Mouse (Mus musculus): ENCODE measurements at regions not wholly inside any gene's neighbourhood (a gene's known extent, or its start where the extent isn't known, plus 50 kb on each side); places are given as distances from the start of the nearest gene placed in this dataset.

DNA sequence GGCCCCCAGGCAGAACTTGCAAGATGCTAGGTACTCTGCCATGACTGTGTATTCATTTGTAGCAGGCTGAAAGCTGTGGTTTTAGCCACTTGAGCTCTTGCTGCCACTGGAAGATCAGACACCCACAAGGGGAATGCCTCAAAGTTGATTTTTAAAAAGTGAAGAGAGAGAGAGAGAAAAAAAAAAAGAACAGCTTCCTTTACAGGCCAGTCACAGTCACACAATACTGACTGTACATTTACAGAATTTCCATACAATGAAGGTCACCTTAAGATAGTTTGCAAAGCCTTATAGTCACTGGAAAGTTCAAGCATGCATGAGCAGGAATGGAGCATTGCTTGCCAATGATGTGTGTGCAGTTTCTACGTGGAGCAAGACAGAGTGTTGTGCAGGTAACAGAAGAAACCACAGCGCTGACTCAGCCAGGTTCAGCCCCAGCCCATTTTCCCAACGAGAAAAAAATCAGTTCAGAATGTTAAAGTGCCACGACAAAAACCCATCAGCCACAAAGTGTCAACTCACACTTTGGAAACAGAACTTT lies 109.3 kb upstream of the Ado start:
- 83% methylated on average over 4 of the region's 4 CpGs for WGBS
- Histone ChIP-seq H3K4me2 (replicated peaks) (no peak overlapping the region), H3K9ac (replicated peaks) (no peak overlapping the region), H3K4me3 (no peak overlapping the region), H3K9me3 (no peaks in the 10 kb centered on the region), H3K27me3 (no peaks in the 10 kb centered on the region), H3K4me1 (no peaks in the 10 kb centered on the region), H3K36me3 (no peaks in the 10 kb centered on the region), H3K27ac (replicated peaks) (no peak overlapping the region)
- ATAC-seq (ENCODE audit: low FRiP score, low read depth), result no peak

DNA sequence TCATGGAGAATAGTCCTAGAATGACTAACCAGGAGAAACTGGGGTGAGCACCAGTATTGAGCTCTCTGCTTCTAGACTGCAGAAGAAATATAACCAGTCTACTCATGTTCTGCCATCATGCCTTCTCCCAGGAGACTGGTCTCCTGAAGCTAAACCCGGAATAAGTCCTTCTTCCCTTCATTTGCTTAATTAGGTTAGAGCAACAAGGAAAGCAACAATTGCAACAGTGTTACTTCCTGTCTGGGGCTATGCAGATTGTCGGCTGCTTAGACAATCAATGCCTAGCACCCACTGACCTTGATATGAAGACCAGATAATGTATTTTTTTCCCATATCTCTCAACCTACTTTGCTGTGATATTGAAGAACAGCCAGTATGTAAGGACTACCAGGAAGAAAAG lies 108.5 kb upstream of the Ado start:
- Histone ChIP-seq H3K36me3 (no peaks in the 10 kb centered on the region), H3K9me3 (no peaks in the 10 kb centered on the region), H3K4me1 (no peaks in the 10 kb centered on the region), H3K27ac (replicated peaks) (no peak overlapping the region), H3K4me3 (no peak overlapping the region), H3K4me2 (replicated peaks) (no peak overlapping the region), H3K27me3 (no peaks in the 10 kb centered on the region), H3K9ac (replicated peaks) (no peak overlapping the region)
- WGBS, result 80% methylated on average over 2 of the region's 2 CpGs
- ATAC-seq (ENCODE audit: low FRiP score, low read depth), result no peak

DNA sequence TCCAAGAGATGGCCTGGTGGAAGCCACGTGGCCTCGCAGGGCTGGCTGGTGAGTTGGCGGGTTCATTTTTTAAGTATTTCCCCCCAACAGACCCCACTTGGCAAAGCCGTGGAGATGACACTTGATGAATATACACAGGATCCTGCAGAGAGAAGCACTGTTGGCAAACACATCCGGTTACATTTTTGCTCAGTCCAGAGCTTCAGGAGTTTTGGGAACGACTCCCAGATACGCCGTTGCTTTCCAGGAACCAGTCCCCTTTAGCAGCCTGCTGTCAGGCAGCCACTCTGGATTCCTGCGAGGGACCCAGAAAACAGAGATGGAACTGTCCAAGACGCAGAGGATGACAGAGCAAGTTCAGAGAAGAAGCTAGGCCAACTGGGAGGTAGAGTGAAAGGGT lies 105.8 kb upstream of the Ado start:
- 0 out of 2 replicates have a peak, but pooled peaks cover 3% of the 10 kb centered on the region for H3K27me3 ChIP-seq
- H3K36me3 ChIP-seq, result no peaks in the 10 kb centered on the region
- H3K27ac ChIP-seq (replicated peaks), result no peak overlapping the region
- H3K9ac ChIP-seq (replicated peaks), result no peak overlapping the region
- WGBS, result 91% methylated on average over 10 of the region's 10 CpGs
- ATAC-seq (ENCODE audit: low FRiP score, low read depth), result no peak
- no peak overlapping the region for H3K4me3 ChIP-seq
- H3K9me3 ChIP-seq, result no peaks in the 10 kb centered on the region
- no peak overlapping the region for H3K4me2 ChIP-seq (replicated peaks)
- no peaks in the 10 kb centered on the region for H3K4me1 ChIP-seq

DNA sequence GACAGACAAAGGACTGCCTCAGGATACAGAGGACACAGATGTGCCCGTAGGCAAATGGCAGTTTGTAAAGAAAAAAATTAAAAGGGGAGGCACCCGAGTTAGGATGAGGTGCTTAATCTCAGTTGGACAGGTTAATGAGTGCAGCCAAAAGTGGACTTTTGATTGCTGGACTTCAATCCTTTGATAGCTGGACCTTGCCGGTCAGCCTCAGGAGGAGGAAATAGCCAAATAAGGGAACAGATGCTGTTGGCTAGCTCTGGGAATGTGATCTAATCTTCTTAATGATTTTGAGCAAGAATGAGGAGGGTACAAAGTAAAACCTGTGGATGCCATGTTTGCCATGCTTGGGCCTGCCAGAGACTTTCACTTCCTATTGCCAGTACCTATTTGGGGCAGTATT lies 103.5 kb upstream of the Ado start:
- Histone ChIP-seq H3K27me3 (0 out of 2 replicates have a peak, but pooled peaks cover 10% of the 10 kb centered on the region), H3K9me3 (no peaks in the 10 kb centered on the region), H3K36me3 (no peaks in the 10 kb centered on the region), H3K27ac (replicated peaks) (no peak overlapping the region), H3K4me3 (no peak overlapping the region), H3K9ac (replicated peaks) (no peak overlapping the region), H3K4me1 (peaks cover 3% of the 10 kb centered on the region), H3K4me2 (replicated peaks) (no peak overlapping the region)
- no peak for ATAC-seq (ENCODE audit: low FRiP score, low read depth)
- 80% methylated on average over 3 of the region's 3 CpGs for WGBS

DNA sequence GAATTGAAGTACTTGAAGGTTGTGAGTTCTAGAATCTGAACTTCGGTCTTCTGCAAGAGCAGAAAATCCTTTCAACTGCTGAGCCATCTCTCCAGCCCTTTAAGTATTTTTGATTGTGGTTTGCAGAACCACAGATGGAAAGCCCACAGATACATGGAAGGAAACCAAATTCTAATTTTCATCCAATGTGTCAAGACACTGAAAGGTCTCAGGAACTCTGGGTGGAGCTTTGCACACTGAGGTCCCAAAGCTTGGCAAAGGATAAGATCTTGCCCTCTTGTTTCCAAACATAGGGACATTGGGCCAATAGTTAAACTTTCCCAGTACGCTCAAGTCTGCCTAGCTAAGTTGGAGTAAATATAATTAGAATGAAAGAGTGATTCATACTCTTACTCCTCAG lies 102.6 kb upstream of the Ado start:
- Histone ChIP-seq H3K4me3 (no peak overlapping the region), H3K9ac (replicated peaks) (no peak overlapping the region), H3K27ac (replicated peaks) (no peak overlapping the region), H3K27me3 (peaks cover 10% of the 10 kb centered on the region; the same call in 1 of the 2 replicates), H3K4me1 (peaks cover 12% of the 10 kb centered on the region), H3K9me3 (no peaks in the 10 kb centered on the region), H3K36me3 (no peaks in the 10 kb centered on the region), H3K4me2 (replicated peaks) (no peak overlapping the region)
- 90% methylated on average over 2 of the region's 2 CpGs for WGBS
- ATAC-seq (ENCODE audit: low FRiP score, low read depth), result no peak

DNA sequence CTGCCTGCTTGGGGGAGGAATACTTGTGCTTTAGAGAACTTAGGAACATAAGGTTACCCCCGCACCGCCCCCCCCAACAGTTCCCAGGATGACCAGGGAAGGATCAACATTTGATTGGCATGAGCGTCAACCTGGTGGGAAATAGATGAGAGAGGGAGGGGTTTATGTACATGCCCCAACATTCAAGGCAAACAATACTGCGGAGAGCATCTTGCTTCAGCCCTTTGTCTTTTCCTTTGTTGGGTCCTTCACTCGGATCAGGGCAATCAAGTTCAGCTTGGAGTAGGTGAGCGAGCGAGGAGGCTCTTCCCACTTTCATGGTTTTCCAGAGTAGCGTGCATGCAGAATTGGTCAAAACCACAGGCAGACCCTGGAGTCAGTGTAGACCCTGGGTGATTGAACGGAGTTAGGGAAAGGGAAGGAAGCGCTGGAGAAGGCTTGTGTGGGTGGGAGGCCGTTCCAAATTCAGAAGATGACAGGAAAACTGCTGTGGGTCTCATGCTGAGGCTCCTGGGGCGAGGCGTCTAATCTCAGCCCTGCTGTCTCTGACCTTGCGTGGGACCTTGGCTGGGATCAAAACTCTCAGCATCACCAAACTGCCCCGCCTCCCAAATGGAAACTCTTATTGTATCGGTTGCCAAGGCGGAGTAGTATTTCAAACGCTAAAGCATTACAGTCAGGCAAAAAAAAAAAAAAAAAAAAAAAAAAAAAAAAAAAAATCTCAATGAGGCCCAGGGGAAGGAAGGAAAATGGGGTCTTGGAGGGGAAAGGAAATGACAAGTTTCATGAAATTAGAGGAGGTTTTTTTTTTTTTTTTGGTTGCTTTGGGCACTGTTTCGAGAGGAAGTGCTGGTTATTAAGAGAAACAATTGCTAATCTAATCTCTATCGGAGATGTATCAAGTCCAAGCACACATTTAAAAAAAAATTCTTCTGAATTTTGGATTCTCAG lies 99.3 kb upstream of the Ado start:
- 35% methylated on average over 20 of the region's 20 CpGs for WGBS
- ATAC-seq (ENCODE audit: low FRiP score, low read depth), result no peak
- Histone ChIP-seq H3K4me2 (replicated peaks) (peak overlapping the region; percentile 42), H3K36me3 (no peaks in the 10 kb centered on the region), H3K4me3 (0 out of 2 replicates have a peak overlapping the region, but pooled peaks have one; percentile 21), H3K27ac (replicated peaks) (no peak overlapping the region), H3K4me1 (peaks cover 12% of the 10 kb centered on the region), H3K27me3 (peaks cover 10% of the 10 kb centered on the region; the same call in 1 of the 2 replicates), H3K9ac (replicated peaks) (no peak overlapping the region), H3K9me3 (no peaks in the 10 kb centered on the region)

DNA sequence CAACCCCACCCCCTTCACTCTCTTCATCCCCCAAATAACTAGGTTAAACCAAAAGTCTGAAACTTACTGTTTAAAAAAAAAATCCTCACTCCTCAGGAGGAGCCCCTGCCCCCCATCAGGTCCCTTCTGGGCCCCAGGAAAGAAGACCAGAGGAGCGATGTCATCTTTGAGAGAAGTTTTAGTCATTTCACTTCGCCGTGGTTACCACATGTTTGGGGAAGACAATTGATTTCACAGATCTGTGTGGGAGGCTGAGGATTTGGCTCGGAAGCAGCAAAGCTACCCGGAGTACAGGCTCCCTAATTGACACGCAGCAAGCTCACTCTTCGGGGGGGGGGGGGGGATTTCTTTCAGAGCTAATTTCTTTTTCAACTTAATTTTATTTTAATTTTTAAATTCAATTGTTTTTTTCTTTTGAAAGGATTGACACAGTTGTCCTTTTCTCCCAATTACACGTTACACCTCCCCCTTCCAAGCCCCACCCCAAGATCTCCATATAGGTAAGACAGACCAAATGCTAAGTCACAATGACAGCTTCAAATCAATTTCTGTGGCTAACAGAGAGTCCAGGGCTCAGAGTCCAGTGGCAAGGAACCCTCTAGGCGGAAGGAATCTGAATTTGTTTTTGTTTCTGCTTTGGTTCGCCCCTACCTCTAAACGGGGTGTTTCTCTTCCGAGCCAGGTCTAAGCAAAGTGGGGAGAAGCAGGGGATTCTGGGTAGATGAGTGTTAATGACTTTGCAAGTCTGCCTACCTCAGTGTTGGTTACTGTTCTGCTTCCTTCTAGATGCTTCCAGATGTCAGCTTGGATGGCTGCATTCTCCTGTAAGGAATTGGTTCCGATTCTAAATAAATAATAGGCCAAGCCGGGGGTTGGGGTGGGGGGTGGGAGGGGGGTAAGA lies 98.2 kb upstream of the Ado start:
- Histone ChIP-seq H3K4me3 (peak overlapping the region; percentile 21; the same call in 1 of the 2 replicates), H3K4me1 (peaks cover 12% of the 10 kb centered on the region), H3K4me2 (replicated peaks) (peak overlapping the region; percentile 42), H3K9ac (replicated peaks) (no peak overlapping the region), H3K9me3 (no peaks in the 10 kb centered on the region), H3K27ac (replicated peaks) (no peak overlapping the region), H3K36me3 (no peaks in the 10 kb centered on the region), H3K27me3 (peaks cover 10% of the 10 kb centered on the region; the same call in 1 of the 2 replicates)
- ATAC-seq (ENCODE audit: low FRiP score, low read depth), result no peak
- 10% methylated on average over 14 of the region's 14 CpGs for WGBS

DNA sequence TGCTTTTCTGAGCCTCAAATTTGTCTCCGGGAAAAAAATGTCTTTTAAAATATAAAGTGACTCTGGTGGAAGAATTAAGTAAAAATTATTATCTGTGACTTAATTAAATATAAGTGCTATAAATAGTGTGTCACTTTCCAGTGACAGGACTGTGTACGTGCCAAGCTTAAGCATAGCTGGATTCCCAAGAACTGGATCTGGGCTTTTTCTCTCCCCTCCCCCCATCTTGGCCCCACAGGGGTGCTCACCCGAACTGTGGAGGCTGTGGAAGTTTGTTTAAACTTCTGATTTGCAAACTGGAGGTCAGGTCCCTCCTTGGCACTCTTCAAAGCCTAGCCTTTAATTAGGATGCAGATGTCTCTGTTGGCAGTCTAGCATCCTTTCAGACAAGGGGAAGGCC lies 97.1 kb upstream of the Ado start:
- H3K4me2 ChIP-seq (replicated peaks), result no peak overlapping the region
- H3K27me3 ChIP-seq, result peaks cover 10% of the 10 kb centered on the region; the same call in 1 of the 2 replicates
- no peak for ATAC-seq (ENCODE audit: low FRiP score, low read depth)
- no peak overlapping the region for H3K9ac ChIP-seq (replicated peaks)
- H3K4me3 ChIP-seq, result no peak overlapping the region
- H3K9me3 ChIP-seq, result no peaks in the 10 kb centered on the region
- 42% methylated on average over 3 of the region's 3 CpGs for WGBS
- H3K4me1 ChIP-seq, result peaks cover 12% of the 10 kb centered on the region
- no peaks in the 10 kb centered on the region for H3K36me3 ChIP-seq
- H3K27ac ChIP-seq (replicated peaks), result no peak overlapping the region

DNA sequence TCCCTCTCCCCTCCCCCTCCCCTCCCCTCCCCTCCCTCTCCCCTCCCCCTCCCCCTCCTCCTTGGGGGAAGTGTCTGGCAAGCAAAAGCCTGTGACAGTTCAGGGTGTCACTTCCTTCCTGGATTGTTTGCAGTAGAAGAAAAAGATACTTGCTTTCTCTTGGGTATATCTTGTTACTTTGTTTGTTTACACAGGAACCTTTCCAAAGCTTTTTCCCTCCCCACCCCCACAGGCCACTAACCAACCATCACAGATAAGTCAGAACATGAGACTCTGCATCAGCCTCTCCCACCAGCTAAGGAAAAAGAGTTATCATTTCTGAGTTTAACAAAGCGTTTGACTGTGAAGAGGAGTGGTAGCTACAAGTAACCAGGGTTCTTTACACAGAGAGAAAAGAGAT lies 95.5 kb upstream of the Ado start:
- Histone ChIP-seq H3K9ac (replicated peaks) (no peak overlapping the region), H3K27me3 (peaks cover 6% of the 10 kb centered on the region; the same call in 1 of the 2 replicates), H3K27ac (replicated peaks) (no peak overlapping the region), H3K9me3 (no peaks in the 10 kb centered on the region), H3K4me2 (replicated peaks) (no peak overlapping the region), H3K36me3 (no peaks in the 10 kb centered on the region), H3K4me1 (peaks cover 12% of the 10 kb centered on the region), H3K4me3 (no peak overlapping the region)
- 79% methylated on average over 1 of the region's 1 CpGs for WGBS
- ATAC-seq (ENCODE audit: low FRiP score, low read depth), result no peak

DNA sequence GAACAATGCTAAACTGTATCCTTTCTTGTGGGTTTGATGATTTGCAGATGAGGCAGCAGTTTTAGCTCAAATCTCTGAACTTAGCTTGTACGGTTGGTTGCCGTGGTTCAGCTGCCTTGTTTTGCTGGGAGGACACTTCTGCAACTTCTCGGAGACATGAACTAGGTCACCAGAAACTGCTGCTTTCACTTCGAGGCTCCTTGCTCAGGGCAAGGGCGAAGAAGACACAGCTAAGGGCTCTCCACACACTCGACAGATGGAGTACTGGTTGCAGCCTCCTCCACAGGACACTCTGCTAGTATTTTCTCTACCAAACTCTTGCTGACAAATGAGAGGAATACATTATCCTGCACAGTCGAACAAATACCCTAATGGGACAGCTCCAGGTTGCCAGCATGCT lies 94.9 kb upstream of the Ado start:
- Histone ChIP-seq H3K4me1 (peaks cover 12% of the 10 kb centered on the region), H3K9ac (replicated peaks) (no peak overlapping the region)
- WGBS, result 57% methylated on average over 7 of the region's 7 CpGs

DNA sequence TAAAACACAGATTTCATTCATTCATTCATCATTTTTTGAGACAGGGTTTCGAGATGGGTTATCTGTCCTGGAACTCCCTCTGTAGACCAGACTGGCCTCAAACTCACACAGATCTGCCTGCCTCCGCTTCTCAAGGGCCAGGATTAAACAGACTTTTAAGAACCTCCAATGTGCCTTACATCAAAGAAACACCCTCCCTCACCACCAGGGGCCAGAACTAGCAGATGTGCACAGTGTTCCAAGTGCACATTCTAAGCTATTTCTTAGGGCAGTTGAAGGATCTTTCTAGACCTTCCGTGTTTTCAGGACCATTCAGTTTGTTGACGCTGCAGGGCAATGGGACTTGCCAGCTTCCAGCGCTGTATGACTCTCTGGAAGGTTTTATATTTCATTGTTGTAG lies 88.6 kb upstream of the Ado start:
- ATAC-seq (ENCODE audit: low FRiP score, low read depth), result 0 out of 2 replicates have a peak, but pooled peaks have one; percentile 23

More for the DNA sequence above, 94.9 kb upstream of the Ado start:
- H3K4me2 ChIP-seq (replicated peaks), result no peak overlapping the region
- no peak for ATAC-seq (ENCODE audit: low FRiP score, low read depth)
- H3K4me3 ChIP-seq, result no peak overlapping the region
- H3K36me3 ChIP-seq, result no peaks in the 10 kb centered on the region
- H3K9me3 ChIP-seq, result no peaks in the 10 kb centered on the region
- H3K27me3 ChIP-seq, result peaks cover 6% of the 10 kb centered on the region; the same call in 1 of the 2 replicates
- no peak overlapping the region for H3K27ac ChIP-seq (replicated peaks)

More for the DNA sequence above, 88.6 kb upstream of the Ado start:
- no peaks in the 10 kb centered on the region for H3K27me3 ChIP-seq
- peaks cover 8% of the 10 kb centered on the region; the same call in 1 of the 2 replicates for H3K4me1 ChIP-seq
- H3K9ac ChIP-seq (replicated peaks), result no peak overlapping the region
- H3K4me3 ChIP-seq, result no peak overlapping the region
- no peaks in the 10 kb centered on the region for H3K9me3 ChIP-seq
- 72% methylated on average over 5 of the region's 5 CpGs for WGBS
- no peaks in the 10 kb centered on the region for H3K36me3 ChIP-seq
- no peak overlapping the region for H3K27ac ChIP-seq (replicated peaks)
- no peak overlapping the region for H3K4me2 ChIP-seq (replicated peaks)

All from midbrain, embryonic 12.5 days (tissue).